Mouse (Mus musculus) B cell, adult (primary cell): ENCODE measurements around the gene Nr1d1. TPM values are rescaled to one million over a fixed set of nuclear protein-coding genes. Genes with fewer than 3 reads are reported as not detected.

Experiments used
- total RNA-seq: library from RNA; stranded (reverse); gene quantifications from 4 replicates; pipeline ENCODE4 v1.2.4, GENCODE M21; 2023; ENCODE audit not compliant: inconsistent age

The Nr1d1 gene
- 1.4 to 1.9 TPM (median 1.7 TPM) in 4 replicates for total RNA-seq

GRCm38 (mm10) chr11:98774582-98775347, at the start of gene Nr1d1:
Gene Nr1d1, minus strand, starts transcription at chr11:98775333.

GRCm38 (mm10) chr11:98804605-98805004, 29.5 kb upstream of the Nr1d1 start, which contains the start of gene Casc3:
Gene Casc3, plus strand, starts transcription at chr11:98804905.

GRCm38 (mm10) chr11:98795015-98795713, 20.0 kb upstream of the Nr1d1 start, which contains the start of gene Msl1:
Gene Msl1, plus strand, starts transcription at chr11:98795516.

GRCm38 (mm10) chr11:98740393-98741050, 34.6 kb downstream of the Nr1d1 start, which contains the start of gene Thra:
Gene Thra, plus strand, starts transcription at chr11:98740638.

GRCm38 (mm10) chr11:98729119-98729588, 46.0 kb downstream of the Nr1d1 start, which contains the start of gene Med24:
Gene Med24, minus strand, starts transcription at chr11:98729435.

Other genes starting within 250 kb of the Nr1d1 start
- gene Ikzf3, start 229.3 kb downstream of the Nr1d1 start, total RNA-seq, result 550 to 623 TPM (median 617 TPM) in 4 replicates
- gene Zpbp2, start 224.2 kb downstream of the Nr1d1 start, total RNA-seq, result 4.3 to 8.2 TPM (median 5.8 TPM) in 4 replicates
- 16.5 to 19.2 TPM (median 17.5 TPM) in 4 replicates for gene Ormdl3, start 188.0 kb downstream of the Nr1d1 start, total RNA-seq
- gene Lrrc3c, start 177.0 kb downstream of the Nr1d1 start, total RNA-seq, result not detected in 4 replicates
- 26.2 to 32.0 TPM (median 31.6 TPM) in 4 replicates for gene Gm12355, start 149.7 kb downstream of the Nr1d1 start, total RNA-seq
- not detected in 4 replicates for gene Gsdma3, start 149.0 kb downstream of the Nr1d1 start, total RNA-seq
- not detected in 4 replicates for gene Gsdma2, start 128.6 kb downstream of the Nr1d1 start, total RNA-seq
- gene Gsdma, start 111.0 kb downstream of the Nr1d1 start, total RNA-seq, result not detected in 4 replicates
- 74.6 to 80.5 TPM (median 76.7 TPM) in 4 replicates for gene Psmd3, start 92.8 kb downstream of the Nr1d1 start, total RNA-seq
- 0.36 TPM in 1 of 4 replicates, not detected in the others for gene Csf3, start 74.1 kb downstream of the Nr1d1 start, total RNA-seq
- gene Med24, start 45.9 kb downstream of the Nr1d1 start, total RNA-seq, result 85.6 to 113 TPM (median 92.5 TPM) in 4 replicates
- 5.6 to 7.6 TPM (median 6.6 TPM) in 4 replicates for gene Thra, start 34.7 kb downstream of the Nr1d1 start, total RNA-seq
- gene Msl1, start 20.2 kb upstream of the Nr1d1 start, total RNA-seq, result 125 to 131 TPM (median 128 TPM) in 4 replicates
- gene Casc3, start 29.6 kb upstream of the Nr1d1 start, total RNA-seq, result 88.0 to 101 TPM (median 93.5 TPM) in 4 replicates
- 1.3 to 5.0 TPM (median 3.4 TPM) in 4 replicates for gene Rapgefl1, start 61.5 kb upstream of the Nr1d1 start, total RNA-seq
- gene Wipf2, start 88.3 kb upstream of the Nr1d1 start, total RNA-seq, result 38.7 to 46.7 TPM (median 44.6 TPM) in 4 replicates
- 2.3 to 3.0 TPM (median 2.6 TPM) in 4 replicates for gene Cdc6, start 132.5 kb upstream of the Nr1d1 start, total RNA-seq
- 86.9 to 113 TPM (median 104 TPM) in 4 replicates for gene Rara, start 152.5 kb upstream of the Nr1d1 start, total RNA-seq
- not detected in 4 replicates for gene Gjd3, start 207.7 kb upstream of the Nr1d1 start, total RNA-seq
- gene Top2a, start 248.9 kb upstream of the Nr1d1 start, total RNA-seq, result 20.2 to 25.9 TPM (median 23.1 TPM) in 4 replicates